Mouse (Mus musculus): ENCODE results near the gene Msrb3. TPM values are rescaled to one million over a fixed set of nuclear protein-coding genes. Genes with fewer than 3 reads are reported as not detected.

The Msrb3 gene
- polyA plus RNA-seq, 2 experiments = 0.60 to 1.5 TPM

GRCm38 (mm10) chr10:120792191-120792765 is 106.6 kb downstream of the Msrb3 start:
- Histone ChIP-seq H3K36me3 (replicated peaks; ENCODE audit: control insufficient read depth, insufficient read depth, low read depth) (no peaks in the 10 kb centered on the region), H3K9me3 (ENCODE audit: control insufficient read depth, low read length) (no peaks in the 10 kb centered on the region), H3K27ac (no peak overlapping the region), H3K4me3 (ENCODE audit: insufficient read depth in 1 of 2, low read depth in 2 of 2, low read length in 2 of 2) (no peak overlapping the region), H3K27me3 (ENCODE audit: control insufficient read depth, insufficient read depth, low read length) (no peaks in the 10 kb centered on the region), H3K4me2 (ENCODE audit: low read depth) (no peak overlapping the region), H3K9ac (replicated peaks) (no peak overlapping the region), H3K4me1 (replicated peaks; ENCODE audit: control insufficient read depth in 2 of 2, insufficient read depth in 2 of 2, low read length in 1 of 2) (peaks cover 0 to 3% of the 10 kb centered on the region in 2 experiments; a peak in 2 of 4 replicates)
- no peak for ATAC-seq (ENCODE audit: insufficient read depth)
- 30% methylated on average over 11 of the region's 11 CpGs for WGBS (ENCODE audit: insufficient replicate concordance)
- no peak for DNase-seq (ENCODE audit: low read depth in 3 of 3, low spot score in 3 of 3)
- TF ChIP-seq CTCF (IDR thresholded peaks at IDR 0.05; ENCODE audit: low read depth) = no peak
- TF ChIP-seq EP300 (IDR thresholded peaks at IDR 0.05; ENCODE audit: low read depth) = no peak

- TF ChIP-seq CTCF (IDR thresholded peaks at IDR 0.05; ENCODE audit: low read depth) (no peak), EP300 (IDR thresholded peaks at IDR 0.05; ENCODE audit: low read depth) (no peak)
- Histone ChIP-seq H3K27ac (no peak overlapping the region), H3K4me3 (ENCODE audit: insufficient read depth in 1 of 2, low read depth in 2 of 2, low read length in 2 of 2) (no peak overlapping the region), H3K4me2 (ENCODE audit: low read depth) (no peak overlapping the region), H3K9me3 (ENCODE audit: control insufficient read depth, low read length) (no peaks in the 10 kb centered on the region), H3K36me3 (replicated peaks; ENCODE audit: control insufficient read depth, insufficient read depth, low read depth) (no peaks in the 10 kb centered on the region), H3K4me1 (replicated peaks; ENCODE audit: control insufficient read depth in 2 of 2, insufficient read depth in 2 of 2, low read length in 1 of 2) (peaks cover 0 to 3% of the 10 kb centered on the region in 2 experiments; a peak in 2 of 4 replicates), H3K9ac (replicated peaks) (no peak overlapping the region), H3K27me3 (ENCODE audit: control insufficient read depth, insufficient read depth, low read length) (no peaks in the 10 kb centered on the region)
- no peak for DNase-seq (ENCODE audit: low read depth in 3 of 3, low spot score in 3 of 3)
- 76% methylated on average over 11 of the region's 11 CpGs for WGBS (ENCODE audit: insufficient replicate concordance)
- ATAC-seq (ENCODE audit: insufficient read depth) = no peak
Observed at GRCm38 (mm10) chr10:120791438-120791837, 107.5 kb downstream of the Msrb3 start.

GRCm38 (mm10) chr10:120787202-120787601 is 111.7 kb downstream of the Msrb3 start:
- Histone ChIP-seq H3K27ac (no peak overlapping the region), H3K4me3 (ENCODE audit: insufficient read depth in 1 of 2, low read depth in 2 of 2, low read length in 2 of 2) (no peak overlapping the region), H3K4me2 (ENCODE audit: low read depth) (no peak overlapping the region), H3K9ac (replicated peaks) (no peak overlapping the region), H3K9me3 (ENCODE audit: control insufficient read depth, low read length) (no peaks in the 10 kb centered on the region), H3K27me3 (ENCODE audit: control insufficient read depth, insufficient read depth, low read length) (no peaks in the 10 kb centered on the region), H3K4me1 (replicated peaks; ENCODE audit: control insufficient read depth in 2 of 2, insufficient read depth in 2 of 2, low read length in 1 of 2) (no peaks in the 10 kb centered on the region), H3K36me3 (replicated peaks; ENCODE audit: control insufficient read depth, insufficient read depth, low read depth) (no peaks in the 10 kb centered on the region)
- WGBS (ENCODE audit: insufficient replicate concordance) = 51% methylated on average over 10 of the region's 10 CpGs
- DNase-seq (ENCODE audit: low read depth in 3 of 3, low spot score in 3 of 3) = no peak
- no peak for ATAC-seq (ENCODE audit: insufficient read depth)
- no peak for TF ChIP-seq EP300 (IDR thresholded peaks at IDR 0.05; ENCODE audit: low read depth)
- TF ChIP-seq CTCF (IDR thresholded peaks at IDR 0.05; ENCODE audit: low read depth) = no peak

DNA sequence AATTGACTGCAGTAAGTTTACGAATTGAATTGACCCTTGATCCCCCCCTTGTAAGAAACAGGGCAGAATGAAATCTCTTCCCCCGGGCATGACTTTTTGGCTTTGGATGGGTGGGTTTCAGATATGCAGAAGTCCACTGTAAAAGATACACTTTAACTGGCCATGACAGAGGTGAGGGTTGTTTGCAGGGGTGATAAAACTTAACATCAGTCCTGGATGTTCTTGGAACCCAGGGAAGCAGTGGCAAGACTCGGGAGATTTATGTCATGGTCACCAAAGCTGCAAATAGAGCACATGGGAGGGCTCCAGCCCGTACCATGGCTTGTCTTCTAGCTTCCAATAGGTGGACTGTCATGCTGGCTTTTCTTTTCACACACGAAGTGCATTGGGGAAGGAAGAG is 114.4 kb downstream of the Msrb3 start:
- Histone ChIP-seq H3K4me1 (replicated peaks; ENCODE audit: control insufficient read depth in 2 of 2, insufficient read depth in 2 of 2, low read length in 1 of 2) (no peaks in the 10 kb centered on the region), H3K27me3 (ENCODE audit: control insufficient read depth, insufficient read depth, low read length) (no peaks in the 10 kb centered on the region), H3K4me3 (ENCODE audit: insufficient read depth in 1 of 2, low read depth in 2 of 2, low read length in 2 of 2) (no peak overlapping the region), H3K27ac (no peak overlapping the region), H3K9me3 (ENCODE audit: control insufficient read depth, low read length) (no peaks in the 10 kb centered on the region), H3K36me3 (replicated peaks; ENCODE audit: control insufficient read depth, insufficient read depth, low read depth) (no peaks in the 10 kb centered on the region), H3K4me2 (ENCODE audit: low read depth) (no peak overlapping the region), H3K9ac (replicated peaks) (no peak overlapping the region)
- TF ChIP-seq EP300 (IDR thresholded peaks at IDR 0.05; ENCODE audit: low read depth) (no peak), CTCF (IDR thresholded peaks at IDR 0.05; ENCODE audit: low read depth) (no peak)
- ATAC-seq (ENCODE audit: insufficient read depth) (no peak), DNase-seq (ENCODE audit: low read depth in 3 of 3, low spot score in 3 of 3) (no peak)
- WGBS (ENCODE audit: insufficient replicate concordance) = 46% methylated on average over 5 of the region's 5 CpGs

- Histone ChIP-seq H3K4me2 (ENCODE audit: low read depth) (no peak overlapping the region), H3K4me1 (replicated peaks; ENCODE audit: control insufficient read depth in 2 of 2, insufficient read depth in 2 of 2, low read length in 1 of 2) (no peaks in the 10 kb centered on the region), H3K36me3 (replicated peaks; ENCODE audit: control insufficient read depth, insufficient read depth, low read depth) (no peaks in the 10 kb centered on the region), H3K4me3 (ENCODE audit: insufficient read depth in 1 of 2, low read depth in 2 of 2, low read length in 2 of 2) (no peak overlapping the region), H3K27me3 (ENCODE audit: control insufficient read depth, insufficient read depth, low read length) (no peaks in the 10 kb centered on the region), H3K27ac (no peak overlapping the region), H3K9me3 (ENCODE audit: control insufficient read depth, low read length) (no peaks in the 10 kb centered on the region), H3K9ac (replicated peaks) (no peak overlapping the region)
- no peak for TF ChIP-seq EP300 (IDR thresholded peaks at IDR 0.05; ENCODE audit: low read depth)
- TF ChIP-seq CTCF (IDR thresholded peaks at IDR 0.05; ENCODE audit: low read depth) = no peak
- 69% methylated on average over 9 of the region's 9 CpGs for WGBS (ENCODE audit: insufficient replicate concordance)
- ATAC-seq (ENCODE audit: insufficient read depth) (no peak), DNase-seq (ENCODE audit: low read depth in 3 of 3, low spot score in 3 of 3) (no peak)
Observed at GRCm38 (mm10) chr10:120783393-120783792, 115.5 kb downstream of the Msrb3 start.
